Mouse (Mus musculus): ENCODE data around the gene Gm21732.
"Not testable (repeated sequence)": the region's sequence is repeated elsewhere in the genome, so short reads cannot be mapped to it uniquely, and the experiment has no call there.

Gm21732 gene

DNA sequence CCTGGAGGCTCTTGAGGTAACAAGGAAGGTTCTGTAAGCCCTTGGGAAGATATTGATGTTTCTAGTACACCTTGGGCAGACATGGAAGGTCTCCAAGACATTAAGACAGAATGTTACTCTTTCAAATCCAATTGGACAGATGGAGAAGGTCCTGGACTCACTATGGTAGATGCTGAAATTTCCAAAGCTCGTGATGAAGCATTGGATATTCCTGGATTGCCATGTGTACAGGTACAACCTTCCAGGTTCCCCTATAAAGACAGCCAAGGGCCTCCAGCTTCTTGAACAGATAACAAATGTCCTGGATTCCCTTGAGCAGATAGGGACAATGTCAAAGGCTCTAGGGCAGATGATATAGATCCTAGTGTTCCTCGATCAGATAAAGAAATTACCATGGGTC, at the start of gene Gm21732:
Gene Gm21732, minus strand, starts transcription at position 101 of the 400 bp plus-strand sequence.
- not testable (repeated sequence) for DNase-seq (ENCODE audit: extremely low read depth, insufficient read length, low spot score)
